Mouse (Mus musculus): ENCODE results near the gene Tbcc.

Tbcc gene

DNA sequence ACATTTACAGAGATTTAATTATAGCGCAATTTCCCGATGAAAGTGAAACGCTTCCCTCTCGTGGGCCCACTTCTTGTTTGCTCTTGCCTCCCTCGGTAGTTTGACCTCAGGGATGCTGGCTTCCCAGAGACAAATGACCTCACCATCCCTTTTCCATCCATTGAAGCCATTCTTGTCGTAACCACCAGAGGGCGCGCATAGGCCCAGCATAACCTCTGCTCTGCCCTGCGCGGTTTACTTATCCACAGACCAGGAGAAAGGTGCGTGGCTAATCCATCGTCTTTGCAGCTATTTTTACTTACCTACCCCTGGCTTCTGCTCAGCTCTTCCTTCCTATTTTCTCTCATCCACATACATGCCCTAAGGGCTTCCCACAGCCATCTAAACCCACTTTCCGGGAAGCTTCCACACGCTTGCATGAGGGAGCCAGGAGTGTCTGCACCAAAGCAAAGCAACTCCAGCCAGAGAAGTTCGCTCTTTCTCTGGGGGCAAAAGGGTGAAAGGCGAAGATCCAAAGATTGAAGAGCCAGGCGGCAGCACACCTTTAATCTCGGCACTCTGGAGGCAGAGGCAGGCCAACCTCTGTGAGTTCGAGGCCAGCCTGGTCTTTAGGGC is 13.5 kb downstream of the Tbcc start:
- peak; percentile 67 to 87 for DNase-seq (ENCODE audit: low spot score in 2 of 2)

- no peak for DNase-seq (ENCODE audit: low spot score in 2 of 2)
Observed at GRCm38 (mm10) chr17:46910186-46910585, 19.7 kb downstream of the Tbcc start, which contains the start of gene Prph2. TSS of gene Prph2 (plus strand) at chr17:46910459.

DNA sequence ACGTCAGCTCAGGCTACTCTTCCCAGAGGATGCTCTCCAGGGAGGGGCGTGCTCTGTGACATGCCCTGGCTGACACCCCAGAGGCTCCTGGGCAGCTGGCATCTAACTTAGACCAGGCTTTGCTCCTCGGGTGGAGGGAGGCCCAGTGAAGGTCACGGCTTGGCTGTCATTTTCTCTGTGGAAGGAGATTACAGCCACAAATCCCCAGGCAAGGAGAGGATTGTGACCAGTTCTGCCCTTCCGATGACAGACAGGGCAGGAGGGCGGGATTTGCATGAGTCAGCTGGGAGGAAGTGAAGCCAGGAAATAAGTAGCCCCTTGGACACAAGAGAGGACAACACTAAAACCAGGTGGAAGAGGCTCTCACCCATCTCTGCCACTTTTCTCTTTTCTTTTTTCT is 21.8 kb downstream of the Tbcc start:
- DNase-seq (ENCODE audit: low spot score in 2 of 2), result no peak

- DNase-seq (ENCODE audit: low spot score in 2 of 2), result no peak
Observed at GRCm38 (mm10) chr17:46915129-46915528, 24.6 kb downstream of the Tbcc start.

DNA sequence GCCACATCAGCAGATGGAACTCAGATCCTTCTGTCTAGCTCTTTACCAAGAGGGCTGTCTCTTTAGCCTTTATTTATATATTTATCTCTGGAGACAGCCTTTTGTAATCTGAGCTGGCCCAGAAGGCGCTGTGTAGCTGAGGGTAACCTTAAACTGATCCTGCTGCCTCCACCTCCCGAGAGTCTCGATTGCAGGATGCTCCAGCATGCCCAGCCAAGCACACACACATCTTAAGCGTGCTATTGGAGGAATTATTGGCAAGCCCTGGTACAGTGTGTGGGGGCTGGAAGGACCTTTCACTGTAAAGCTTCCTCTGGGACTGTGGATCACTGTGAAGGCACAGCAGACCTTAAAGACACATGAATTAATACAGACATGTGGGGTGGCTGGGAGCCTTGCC is 28.5 kb downstream of the Tbcc start:
- no peak for DNase-seq (ENCODE audit: low spot score in 2 of 2)

DNA sequence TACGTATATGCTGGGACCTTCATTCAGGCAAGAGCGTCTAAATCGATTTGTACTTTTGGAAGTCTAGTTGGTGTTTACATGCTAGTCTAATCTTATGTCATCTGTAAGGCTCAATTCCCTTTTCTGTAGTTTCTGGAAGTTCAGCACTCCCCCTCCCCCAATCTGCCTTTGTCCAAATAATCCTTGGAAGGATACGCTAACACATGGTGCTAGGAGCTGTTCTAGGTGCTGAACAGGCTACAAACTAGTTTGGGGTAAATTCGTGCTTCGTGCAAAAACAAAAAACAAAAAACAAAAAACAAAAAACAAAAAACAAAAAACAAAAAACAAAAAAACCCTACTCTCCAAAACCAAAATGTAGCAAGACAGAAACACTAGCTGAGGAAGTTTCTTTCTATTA is 30.4 kb downstream of the Tbcc start:
- DNase-seq (ENCODE audit: low spot score in 2 of 2), result no peak

- DNase-seq (ENCODE audit: low spot score in 2 of 2), result no peak
Observed at GRCm38 (mm10) chr17:46926192-46926591, 35.7 kb downstream of the Tbcc start.

GRCm38 (mm10) chr17:46926941-46927340 is 36.5 kb downstream of the Tbcc start:
- no peak for DNase-seq (ENCODE audit: low spot score in 2 of 2)

DNA sequence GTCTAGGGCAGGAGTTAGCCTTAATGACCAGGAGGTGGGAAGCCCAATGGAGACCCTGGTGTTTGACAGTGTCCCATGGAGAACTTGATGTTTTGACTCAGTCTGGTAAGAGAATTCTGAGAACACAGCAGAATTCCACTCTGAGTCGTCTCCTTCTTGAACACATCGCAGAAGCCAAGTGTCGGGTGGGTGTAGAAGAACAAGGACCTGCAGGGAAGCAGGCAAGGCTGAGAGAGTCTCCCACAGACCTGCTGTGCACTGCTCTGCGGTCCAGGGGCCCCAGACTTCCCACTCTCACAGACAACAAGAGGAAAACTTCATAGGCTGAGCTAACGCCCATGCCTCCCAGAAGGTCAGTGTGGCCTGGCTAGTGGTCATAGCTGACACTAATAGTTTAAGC is 37.3 kb downstream of the Tbcc start:
- no peak for DNase-seq (ENCODE audit: low spot score in 2 of 2)

- no peak for DNase-seq (ENCODE audit: low spot score in 2 of 2)
Observed at GRCm38 (mm10) chr17:46929277-46929676, 38.8 kb downstream of the Tbcc start.

- no peak for DNase-seq (ENCODE audit: low spot score in 2 of 2)
Observed at GRCm38 (mm10) chr17:46929897-46930296, 39.4 kb downstream of the Tbcc start.

GRCm38 (mm10) chr17:46932961-46933360 is 42.5 kb downstream of the Tbcc start:
- DNase-seq (ENCODE audit: low spot score in 2 of 2), result no peak

GRCm38 (mm10) chr17:46933557-46934348 is 43.3 kb downstream of the Tbcc start:
- peak; percentile 46 to 81 for DNase-seq (ENCODE audit: low spot score in 2 of 2)

DNA sequence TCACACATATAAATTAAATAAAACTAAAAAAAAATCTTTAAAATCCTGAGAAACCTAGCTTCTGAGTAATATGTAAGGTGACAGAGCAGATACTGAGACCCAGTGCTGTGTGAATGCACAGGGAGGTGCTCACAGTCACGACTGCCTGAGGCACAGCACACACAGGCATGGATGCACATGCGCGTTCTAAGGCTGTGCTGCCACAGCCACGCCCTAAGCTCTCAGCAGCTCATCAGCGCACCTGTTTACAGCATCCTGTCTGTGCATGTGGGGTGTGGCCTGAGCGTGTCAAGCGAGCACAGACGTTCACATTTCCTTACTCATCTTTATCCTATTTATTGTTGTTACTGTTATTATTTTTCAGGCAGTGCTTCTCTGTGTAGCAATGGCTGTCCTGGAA is 50.0 kb downstream of the Tbcc start:
- no peak for DNase-seq (ENCODE audit: low spot score in 2 of 2)

Measured in spleen, postnatal 4 days (tissue).